Mouse (Mus musculus) heart, embryonic 13.5 days (tissue): Measurements from ENCODE around the gene Baiap2l2. TPM values are rescaled to one million over a fixed set of nuclear protein-coding genes. Genes with fewer than 3 reads are reported as not detected.
A peak's percentile ranks its signal among the peaks of the same experiment; 100 is the strongest.

ENCODE experiments used
- ATAC-seq: fragments of 200-750 bp; cut with Nextera tagmentation; 2 replicates; pipeline ENCODE4 v1.8.0; 2017; ENCODE audit warnings: moderate TSS enrichment; ENCODE audit not compliant: insufficient number of reproducible peaks, low FRiP score, low TSS enrichment; ENCODE audit errors: extremely low read depth
- H3K27ac ChIP-seq: fragments of 300-500 bp; sonication (generic); replicated peaks from 2 replicates; pipeline ENCODE4 v1.5.1; 2015; ENCODE audit warnings: moderate library complexity, mild to moderate bottlenecking, inconsistent platforms
- H3K27me3 ChIP-seq: fragments of 300-500 bp; sonication (generic); replicated peaks from 2 replicates; pipeline ENCODE4 v1.6.1; 2015; ENCODE audit warnings: mild to moderate bottlenecking, inconsistent platforms
- H3K36me3 ChIP-seq: fragments of 300-500 bp; sonication (generic); 2 replicates; pipeline ENCODE4 v1.6.1; 2015; ENCODE audit warnings: mild to moderate bottlenecking, inconsistent platforms
- H3K4me1 ChIP-seq: fragments of 300-500 bp; sonication (generic); 2 replicates; pipeline ENCODE4 v1.6.1; 2015; ENCODE audit warnings: inconsistent platforms
- H3K4me2 ChIP-seq: fragments of 300-500 bp; sonication (generic); 2 replicates; pipeline ENCODE4 v1.6.1; 2015; ENCODE audit warnings: inconsistent platforms, mild to moderate bottlenecking, moderate library complexity
- H3K4me3 ChIP-seq: fragments of 300-500 bp; sonication (generic); 2 replicates; pipeline ENCODE4 v1.5.1; 2015; ENCODE audit warnings: moderate library complexity, mild to moderate bottlenecking, inconsistent platforms
- H3K9ac ChIP-seq: fragments of 300-500 bp; sonication (generic); 2 replicates; pipeline ENCODE4 v1.6.1; 2015; ENCODE audit warnings: inconsistent platforms, mild to moderate bottlenecking, moderate library complexity
- H3K9me3 ChIP-seq: fragments of 300-500 bp; sonication (generic); 2 replicates; pipeline ENCODE4 v1.6.1; 2016; ENCODE audit warnings: inconsistent platforms
- WGBS: fragments of 180-500 bp; shearing (Covaris S2); methylation state at CpG from one replicate; pipeline ENCODE4 v1.1.7; 2015; ENCODE audit warnings: mixed read lengths; 5-methylcytosine and 5-hydroxymethylcytosine counted together
- polyA plus RNA-seq: library from polyadenylated mRNA; unstranded; fragments of >200 nt; fragmentation: Nextera tagmentation; extraction: Ambion mirVana; gene quantifications from 2 replicates; pipeline ENCODE4 v1.2.1, GENCODE M21; 2015

Gene Baiap2l2
- polyA plus RNA-seq, 1 experiment from 2014 or later, result 10.6 TPM

DNA sequence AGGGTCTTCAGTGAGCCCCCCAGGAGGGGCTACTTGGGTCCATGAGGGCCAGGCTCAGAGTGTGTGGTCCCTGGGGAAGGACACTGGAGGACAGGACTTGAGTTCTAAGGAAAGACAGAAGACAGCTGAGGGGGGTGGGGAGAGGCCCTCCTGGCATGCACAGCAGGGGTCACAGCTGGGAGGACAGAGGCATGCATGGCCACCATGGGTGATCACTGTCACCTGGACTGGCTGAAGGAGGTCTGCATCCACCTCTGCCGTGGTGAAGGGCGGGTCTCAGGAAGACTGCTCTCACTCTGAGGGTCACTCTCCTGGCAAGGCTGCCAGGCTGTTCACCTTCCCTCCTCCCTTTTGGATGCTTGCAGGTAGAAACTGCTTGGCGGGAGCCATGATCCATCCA, 39.0 kb upstream of the Baiap2l2 start:
- Histone ChIP-seq H3K27ac (peak overlapping the region; percentile 75), H3K4me2 (no peak overlapping the region), H3K4me1 (peaks cover 60% of the 10 kb centered on the region), H3K9me3 (no peaks in the 10 kb centered on the region), H3K27me3 (no peaks in the 10 kb centered on the region), H3K36me3 (no peaks in the 10 kb centered on the region), H3K4me3 (no peak overlapping the region), H3K9ac (no peak overlapping the region)
- no peak for ATAC-seq
- 82% methylated on average over 3 of the region's 3 CpGs for WGBS

DNA sequence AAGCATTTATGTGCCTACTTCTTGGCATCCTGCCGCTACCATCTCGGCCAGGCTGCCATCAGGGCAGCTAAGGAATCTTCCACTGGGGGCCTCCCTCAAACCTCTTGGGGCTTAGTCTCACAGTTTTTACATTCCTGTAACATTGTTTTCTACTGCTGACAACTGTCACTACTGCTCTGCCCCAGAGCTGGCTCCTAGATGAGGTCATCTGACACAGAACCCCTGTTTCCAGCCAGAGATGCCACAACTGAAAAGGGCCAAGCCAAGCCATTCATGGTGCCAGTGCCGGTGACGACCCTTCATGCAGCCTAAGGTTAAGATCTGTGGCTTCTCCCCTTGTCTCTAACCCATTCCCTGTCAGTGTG, 38.4 kb upstream of the Baiap2l2 start:
- H3K4me3 ChIP-seq, result no peak overlapping the region
- H3K9me3 ChIP-seq, result no peaks in the 10 kb centered on the region
- WGBS, result 54% methylated on average over 4 of the region's 4 CpGs
- H3K4me2 ChIP-seq, result no peak overlapping the region
- H3K9ac ChIP-seq, result no peak overlapping the region
- H3K4me1 ChIP-seq, result peaks cover 60% of the 10 kb centered on the region
- no peak for ATAC-seq
- no peaks in the 10 kb centered on the region for H3K27me3 ChIP-seq
- H3K27ac ChIP-seq, result peak overlapping the region; percentile 75
- H3K36me3 ChIP-seq, result no peaks in the 10 kb centered on the region

DNA sequence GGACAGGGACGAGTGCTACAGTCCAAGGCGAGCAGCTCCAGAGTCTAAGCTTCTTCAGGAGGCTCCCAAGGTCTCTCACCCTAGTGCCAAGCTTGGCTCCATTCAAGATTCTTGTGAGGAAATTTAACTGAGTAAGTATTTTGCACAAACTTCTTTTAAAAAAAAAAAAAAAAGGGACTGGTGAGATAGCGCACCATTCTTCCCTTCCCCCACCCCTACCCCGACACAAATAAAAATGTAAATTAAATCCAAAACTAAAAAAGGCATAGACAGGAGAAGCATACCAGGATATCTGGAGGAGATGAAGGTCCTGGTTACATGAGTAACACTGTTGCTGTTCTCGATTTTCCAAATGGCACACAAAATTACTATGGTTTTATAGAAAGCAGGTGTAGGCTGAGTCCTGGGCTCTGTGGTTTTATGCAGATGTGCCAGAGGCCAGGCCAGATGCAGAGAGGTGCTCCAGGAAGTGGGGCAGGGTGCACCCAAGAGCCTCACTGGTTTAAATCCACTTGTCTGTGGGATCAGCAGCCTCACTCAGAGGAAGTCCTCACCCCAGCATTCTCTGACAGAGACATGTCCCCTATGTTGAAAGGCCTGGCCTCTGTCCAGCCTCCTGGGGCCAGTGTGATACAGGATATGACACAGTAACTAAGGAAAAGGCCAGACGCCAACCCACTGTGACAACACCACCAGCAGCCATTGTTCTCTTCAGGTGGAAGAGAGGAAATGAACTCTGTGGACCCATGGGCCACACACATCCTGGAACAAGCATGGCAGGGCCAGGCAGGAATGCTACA, 37.9 kb upstream of the Baiap2l2 start:
- Histone ChIP-seq H3K27ac (peak overlapping the region; percentile 75), H3K36me3 (no peaks in the 10 kb centered on the region), H3K4me1 (peaks cover 60% of the 10 kb centered on the region), H3K9ac (peak overlapping the region; percentile 48), H3K9me3 (no peaks in the 10 kb centered on the region), H3K4me3 (no peak overlapping the region), H3K4me2 (0 out of 2 replicates have a peak overlapping the region, but pooled peaks have one; percentile 18), H3K27me3 (no peaks in the 10 kb centered on the region)
- no peak for ATAC-seq
- WGBS, result 64% methylated on average over 6 of the region's 6 CpGs

DNA sequence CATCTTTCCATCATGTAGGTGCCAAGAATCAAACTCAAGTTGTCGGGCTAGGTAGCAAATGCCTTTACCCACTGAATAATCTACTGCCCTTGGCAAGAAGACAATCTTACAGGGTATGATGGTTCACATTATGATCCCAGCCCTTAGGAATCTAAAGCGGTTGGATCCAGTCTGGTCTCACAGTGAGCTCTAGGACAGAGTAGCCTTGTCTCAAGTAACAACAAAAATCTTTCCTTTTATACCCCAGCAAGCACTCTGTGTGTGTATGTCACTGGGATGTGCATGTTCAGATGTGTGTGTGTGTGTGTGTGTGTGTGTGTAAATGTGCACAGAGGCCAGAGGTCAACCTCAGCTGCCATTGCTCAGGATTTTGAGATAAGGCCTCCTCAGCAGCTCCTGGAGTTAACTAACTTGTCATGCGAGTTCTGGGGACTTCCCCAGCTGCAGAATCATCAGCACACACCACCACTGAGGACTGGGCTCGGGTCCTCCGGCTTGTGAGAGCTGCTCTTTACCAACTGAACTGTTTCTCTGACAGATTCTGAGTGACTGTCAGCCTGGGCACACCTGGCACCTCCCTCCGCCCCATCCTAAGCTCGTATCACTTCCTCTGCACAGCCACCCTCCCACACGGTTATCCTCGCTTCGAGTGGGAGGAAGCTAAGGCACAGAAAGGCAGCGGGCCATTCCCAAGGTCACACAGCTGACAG, 37.1 kb upstream of the Baiap2l2 start:
- H3K4me1 ChIP-seq, result peaks cover 58% of the 10 kb centered on the region
- H3K27me3 ChIP-seq, result no peaks in the 10 kb centered on the region
- H3K36me3 ChIP-seq, result 0 out of 2 replicates have a peak, but pooled peaks cover 3% of the 10 kb centered on the region
- peak overlapping the region; percentile 48; the same call in 1 of the 2 replicates for H3K9ac ChIP-seq
- H3K9me3 ChIP-seq, result no peaks in the 10 kb centered on the region
- H3K27ac ChIP-seq, result peak overlapping the region; percentile 75
- 41% methylated on average over 11 of the region's 11 CpGs for WGBS
- 0 out of 2 replicates have a peak overlapping the region, but pooled peaks have one; percentile 18 for H3K4me2 ChIP-seq
- H3K4me3 ChIP-seq, result no peak overlapping the region
- ATAC-seq, result no peak

DNA sequence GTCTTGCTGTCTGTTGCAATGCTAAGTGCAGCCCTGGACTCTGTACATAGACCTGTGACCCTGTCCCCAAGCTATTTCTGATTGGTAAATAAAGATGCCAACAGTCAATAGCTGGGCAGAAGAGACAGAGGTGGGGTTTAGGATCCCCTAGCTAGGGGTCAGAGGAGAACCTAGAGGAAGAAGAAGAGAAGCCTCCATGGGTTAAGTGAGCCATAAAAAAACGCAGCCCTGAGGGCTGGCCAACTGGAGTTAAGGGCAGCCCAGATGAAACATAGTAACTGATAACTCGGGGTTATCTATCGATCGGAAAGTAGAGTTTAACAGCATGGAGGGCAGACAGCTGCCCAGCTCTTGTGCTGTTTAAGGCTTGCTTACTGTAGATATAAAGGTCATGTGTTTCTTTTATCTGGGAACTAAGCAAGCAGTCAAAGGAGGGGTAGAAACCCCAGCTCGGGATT, 36.4 kb upstream of the Baiap2l2 start:
- H3K9ac ChIP-seq, result no peak overlapping the region
- H3K36me3 ChIP-seq, result 0 out of 2 replicates have a peak, but pooled peaks cover 8% of the 10 kb centered on the region
- no peak overlapping the region for H3K4me2 ChIP-seq
- no peak overlapping the region for H3K27ac ChIP-seq
- no peaks in the 10 kb centered on the region for H3K27me3 ChIP-seq
- no peak overlapping the region for H3K4me3 ChIP-seq
- H3K4me1 ChIP-seq, result peaks cover 51% of the 10 kb centered on the region
- WGBS, result 40% methylated on average over 5 of the region's 5 CpGs
- no peak for ATAC-seq
- H3K9me3 ChIP-seq, result no peaks in the 10 kb centered on the region

DNA sequence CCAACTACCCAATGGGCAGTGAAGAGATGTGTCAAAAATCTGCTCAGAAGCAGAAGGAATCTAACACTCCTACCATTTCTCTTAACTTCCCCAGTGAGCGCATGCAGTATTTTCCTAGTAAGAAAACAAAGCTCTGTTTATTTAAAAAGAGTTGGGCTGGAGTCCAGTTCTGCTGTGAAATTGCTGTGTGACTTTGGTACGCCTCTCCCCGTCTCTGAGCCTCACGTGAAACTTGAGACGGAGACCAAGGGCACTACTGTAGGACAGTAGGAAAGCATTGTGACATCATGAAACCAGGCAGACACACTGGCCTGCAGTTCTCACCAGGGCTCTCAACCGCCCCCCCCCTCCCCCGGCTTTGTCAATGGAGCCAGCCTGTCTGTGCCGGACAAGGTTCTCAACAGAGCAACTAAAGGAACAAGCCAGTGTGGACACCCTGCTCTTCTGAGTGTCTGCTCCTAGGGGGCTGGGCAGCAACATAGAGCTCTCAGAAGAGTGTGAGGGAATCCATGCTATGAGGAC, 28.6 kb upstream of the Baiap2l2 start:
- no peak overlapping the region for H3K4me2 ChIP-seq
- no peak overlapping the region for H3K27ac ChIP-seq
- no peaks in the 10 kb centered on the region for H3K9me3 ChIP-seq
- no peak for ATAC-seq
- H3K36me3 ChIP-seq, result peaks cover 21% of the 10 kb centered on the region
- no peaks in the 10 kb centered on the region for H3K27me3 ChIP-seq
- peak overlapping the region; percentile 16; the same call in 1 of the 2 replicates for H3K9ac ChIP-seq
- no peak overlapping the region for H3K4me3 ChIP-seq
- peaks cover 6% of the 10 kb centered on the region; the same call in 1 of the 2 replicates for H3K4me1 ChIP-seq
- 57% methylated on average over 8 of the region's 8 CpGs for WGBS

DNA sequence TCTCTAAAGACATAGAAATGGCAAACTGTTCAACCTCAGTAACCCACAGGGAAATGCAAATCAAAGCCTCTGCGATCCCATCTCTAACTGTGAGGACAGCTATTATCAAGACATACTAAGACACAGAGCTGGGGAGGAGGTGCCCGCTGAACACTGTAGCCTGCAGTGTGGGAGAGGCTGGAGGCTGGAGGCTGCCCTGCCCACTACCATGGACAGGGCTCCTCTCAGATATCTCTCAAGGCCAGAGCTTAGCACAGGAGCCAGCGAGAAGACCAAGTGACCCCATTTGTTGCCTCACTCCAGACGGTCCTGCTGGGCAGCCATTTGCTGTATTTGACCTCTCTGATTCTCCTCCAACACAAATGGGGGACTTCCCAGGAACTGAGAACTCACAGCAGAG, 22.5 kb upstream of the Baiap2l2 start:
- H3K27me3 ChIP-seq, result no peaks in the 10 kb centered on the region
- H3K4me1 ChIP-seq, result no peaks in the 10 kb centered on the region
- 34% methylated on average over 4 of the region's 4 CpGs for WGBS
- no peak overlapping the region for H3K9ac ChIP-seq
- ATAC-seq, result no peak
- no peak overlapping the region for H3K4me2 ChIP-seq
- no peak overlapping the region for H3K27ac ChIP-seq
- H3K4me3 ChIP-seq, result no peak overlapping the region
- H3K9me3 ChIP-seq, result no peaks in the 10 kb centered on the region
- peaks cover 27% of the 10 kb centered on the region for H3K36me3 ChIP-seq

DNA sequence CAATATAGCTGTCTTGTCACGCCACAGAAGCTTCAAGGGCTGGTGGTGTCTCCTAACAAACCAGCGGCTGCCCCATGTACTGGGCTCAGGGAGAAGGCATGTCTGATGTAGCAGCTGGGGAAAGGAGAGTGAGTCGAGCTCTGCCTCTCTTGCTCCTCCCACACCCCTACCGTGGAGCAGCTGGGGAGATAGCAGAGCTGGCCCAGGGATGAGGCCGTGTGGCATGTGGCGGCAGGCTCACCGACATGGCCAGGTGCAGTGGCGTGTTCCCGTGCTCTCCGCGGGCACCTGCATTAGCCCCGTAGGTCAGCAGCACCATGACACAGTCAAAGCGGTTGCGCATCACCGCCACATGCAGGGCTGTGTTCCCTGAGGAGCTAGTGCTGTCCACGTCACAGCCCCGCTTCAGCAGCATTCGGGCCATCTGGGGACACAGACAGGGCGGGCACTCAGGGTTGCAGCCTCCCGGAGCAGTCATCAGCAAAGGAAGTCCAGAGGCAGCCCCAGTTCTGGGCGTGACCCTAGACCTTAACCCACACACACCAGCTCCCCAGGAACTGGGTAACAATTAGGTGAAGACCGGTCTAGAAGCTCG, 20.8 kb upstream of the Baiap2l2 start:
- H3K9me3 ChIP-seq, result no peaks in the 10 kb centered on the region
- 59% methylated on average over 23 of the region's 23 CpGs for WGBS
- H3K4me3 ChIP-seq, result no peak overlapping the region
- H3K27ac ChIP-seq, result no peak overlapping the region
- ATAC-seq, result no peak
- no peaks in the 10 kb centered on the region for H3K4me1 ChIP-seq
- H3K27me3 ChIP-seq, result no peaks in the 10 kb centered on the region
- no peak overlapping the region for H3K4me2 ChIP-seq
- 0 out of 2 replicates have a peak overlapping the region, but pooled peaks have one; percentile 5 for H3K9ac ChIP-seq
- peaks cover 22% of the 10 kb centered on the region for H3K36me3 ChIP-seq

DNA sequence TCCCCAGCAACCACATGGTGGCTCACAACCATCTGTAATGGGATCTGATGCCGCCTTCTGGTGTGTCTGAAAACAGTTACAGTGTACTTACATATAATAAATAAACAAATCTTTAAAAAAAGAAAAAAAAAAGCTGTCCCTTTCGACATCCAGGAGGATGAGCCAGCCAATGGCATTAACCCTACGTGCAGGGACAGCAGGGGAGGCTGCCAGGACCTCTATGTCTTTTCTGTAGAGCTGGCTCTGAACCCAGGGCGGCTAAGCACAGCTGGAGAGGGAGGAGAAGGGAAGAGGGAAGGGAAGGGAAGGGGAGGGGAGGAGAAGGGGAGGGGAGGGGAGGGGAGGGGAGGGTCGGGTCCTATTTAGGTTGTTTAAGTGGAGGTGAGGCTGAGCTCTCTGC, 19.5 kb upstream of the Baiap2l2 start:
- no peak overlapping the region for H3K4me3 ChIP-seq
- peaks cover 23% of the 10 kb centered on the region for H3K36me3 ChIP-seq
- H3K27ac ChIP-seq, result no peak overlapping the region
- no peaks in the 10 kb centered on the region for H3K4me1 ChIP-seq
- no peak for ATAC-seq
- WGBS, result 51% methylated on average over 4 of the region's 5 CpGs
- no peak overlapping the region for H3K4me2 ChIP-seq
- H3K27me3 ChIP-seq, result no peaks in the 10 kb centered on the region
- H3K9ac ChIP-seq, result no peak overlapping the region
- no peaks in the 10 kb centered on the region for H3K9me3 ChIP-seq

DNA sequence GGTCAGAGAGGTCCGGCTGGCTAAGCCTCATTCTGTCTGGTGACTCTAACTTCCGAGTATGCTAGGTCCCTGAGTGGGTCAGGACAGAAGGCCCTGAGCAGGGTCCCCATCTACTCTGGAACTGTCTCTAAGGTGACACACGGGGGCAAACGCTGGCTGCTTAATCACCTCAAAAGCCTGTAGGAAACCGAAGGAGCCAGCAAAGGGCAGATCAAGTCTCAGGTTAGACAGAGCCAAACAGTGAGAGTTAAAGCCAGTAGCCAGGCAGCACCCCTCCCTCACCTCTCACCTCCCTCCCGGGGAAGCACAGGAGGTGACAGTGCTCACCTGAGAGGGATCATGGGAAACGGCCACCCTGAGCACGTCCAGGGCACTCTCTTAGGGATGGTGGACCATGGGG, 18.4 kb upstream of the Baiap2l2 start:
- Histone ChIP-seq H3K4me2 (no peak overlapping the region), H3K27me3 (no peaks in the 10 kb centered on the region), H3K27ac (no peak overlapping the region), H3K36me3 (peaks cover 26% of the 10 kb centered on the region), H3K4me1 (no peaks in the 10 kb centered on the region), H3K4me3 (no peak overlapping the region), H3K9me3 (no peaks in the 10 kb centered on the region), H3K9ac (no peak overlapping the region)
- WGBS, result 86% methylated on average over 8 of the region's 8 CpGs
- ATAC-seq, result no peak

DNA sequence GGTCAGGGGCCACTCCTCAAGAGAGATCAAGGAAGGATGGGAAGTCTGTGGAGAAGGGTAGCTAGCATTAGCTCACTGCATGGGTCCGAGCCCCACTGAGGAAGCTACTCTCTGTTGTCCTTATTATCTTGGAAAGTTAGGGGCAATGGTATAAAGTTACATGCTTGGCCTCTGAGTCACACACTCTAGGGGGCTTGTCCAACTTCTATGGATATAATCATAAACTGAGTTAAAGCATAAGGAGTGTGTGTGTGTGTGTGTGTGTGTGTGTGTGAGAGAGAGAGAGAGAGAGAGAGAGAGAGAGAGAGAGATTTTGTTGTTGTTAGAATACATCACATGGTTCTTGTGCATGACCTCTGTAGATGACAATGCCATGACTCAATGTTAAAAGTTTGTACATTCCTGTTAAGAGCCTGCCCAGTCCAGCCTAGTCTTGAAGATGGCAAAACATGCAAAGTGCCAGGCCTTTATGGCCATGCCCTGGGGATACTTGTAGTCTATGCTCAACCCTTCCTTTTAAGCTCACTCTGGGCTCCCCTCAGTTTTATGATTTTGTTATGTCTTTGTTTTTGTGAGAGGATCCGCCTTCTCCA, 14.3 kb upstream of the Baiap2l2 start:
- 79% methylated on average over 2 of the region's 2 CpGs for WGBS
- Histone ChIP-seq H3K4me2 (no peak overlapping the region), H3K9me3 (no peaks in the 10 kb centered on the region)

More for the DNA sequence above, 14.3 kb upstream of the Baiap2l2 start:
- Histone ChIP-seq H3K27ac (no peak overlapping the region), H3K27me3 (no peaks in the 10 kb centered on the region), H3K4me1 (no peaks in the 10 kb centered on the region), H3K4me3 (no peak overlapping the region), H3K36me3 (peaks cover 13% of the 10 kb centered on the region), H3K9ac (no peak overlapping the region)
- no peak for ATAC-seq
